Mouse (Mus musculus) cortical plate, adult 2 months (tissue): ENCODE data around the gene Gpld1.

Experiments
- CTCF ChIP-seq: fragments of 200-500 bp; IDR thresholded peaks from 2 replicates; pipeline ENCODE4 v1.5.1; 2011; ENCODE audit warnings: mild to moderate bottlenecking, control low read depth, low read length; ENCODE audit not compliant: insufficient read depth; ENCODE audit errors: extremely low read depth
- POLR2A ChIP-seq: fragments of 200-500 bp; IDR thresholded peaks from 2 replicates; pipeline ENCODE4 v1.6.1; 2011; ENCODE audit warnings: mild to moderate bottlenecking, low read length, control low read depth; ENCODE audit not compliant: insufficient read depth; ENCODE audit errors: extremely low read depth

DNA sequence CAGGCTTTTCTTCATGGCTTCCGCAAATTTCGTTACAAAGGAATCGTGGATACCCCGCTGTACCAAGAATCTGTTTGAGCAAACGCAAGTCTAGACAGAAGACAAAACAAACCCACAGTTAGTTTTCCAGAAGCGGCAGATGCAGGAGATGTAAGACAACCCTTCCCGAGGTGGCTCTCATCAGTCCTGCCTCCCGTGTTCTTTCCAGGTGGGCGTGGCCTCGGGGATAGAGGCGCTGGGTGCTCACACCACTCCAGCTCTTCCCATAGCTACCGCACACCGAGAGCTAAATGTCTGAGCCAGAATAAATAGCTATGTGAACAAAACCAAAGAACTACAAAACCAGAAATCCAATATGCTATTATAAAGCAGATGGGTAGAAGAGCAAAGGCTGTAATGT is 27.1 kb upstream of the Gpld1 start:
- TF ChIP-seq POLR2A (no peak), CTCF (no peak)
